Comparison of ENCODE assay signal across 8 mouse cellular contexts in genomic region chr19:5567534-5568469, GRCm38 (mm10). TPM values are rescaled to one million over a fixed set of nuclear protein-coding genes. Genes with fewer than 3 reads are reported as not detected.
DNase-seq lines count a peak whose midpoint lies in the region; ATAC-seq lines count a peak whose summit lies in the region.

TSS of gene Ap5b1 (plus strand) at chr19:5568025.

- peak within 1 kb of the TSS; percentile 95 for H3K4me2 ChIP-seq in hindbrain, embryonic 16.5 days (ENCODE audit: low read length)

- ATAC-seq in hindbrain, embryonic 16.5 days, result peak; percentile 92

- DNase-seq in T-cell, adult 2 months (ENCODE audit: low spot score), result peak; percentile 85
- DNase-seq in cerebellum, postnatal 36 days, result peak; percentile 91 to 93
- peak; percentile 90 for DNase-seq in gastrocnemius, adult 18-20 months (ENCODE audit: low spot score)
- DNase-seq in left cerebral cortex, adult 18-20 months (ENCODE audit: low spot score in 2 of 2), result peak; percentile 84 to 87
- peak; percentile 87 for DNase-seq in right cerebral cortex, adult 18-20 months
- peak; percentile 54 for DNase-seq in urinary bladder, postnatal 10 days (ENCODE audit: low spot score)

- WGBS in hindbrain, embryonic 16.5 days, result under 1% methylated on average over 90 of the region's 102 CpGs
- WGBS in macrophage (ENCODE audit: missing documents), result under 1% methylated on average over 80 of the region's 102 CpGs

- no peaks in the 10 kb centered on the region for H3K9me3 ChIP-seq in hindbrain, embryonic 16.5 days (ENCODE audit: control insufficient read depth, low read length)

- H3K27me3 ChIP-seq in hindbrain, embryonic 16.5 days (replicated peaks; ENCODE audit: control insufficient read depth, insufficient read depth, low read length), result peaks cover 15% of the 10 kb centered on the region

- H3K27ac ChIP-seq in hindbrain, embryonic 16.5 days (ENCODE audit: low read depth, low read length), result peak within 1 kb of the TSS; percentile 82
- peak within 1 kb of the TSS; percentile 98 for H3K27ac ChIP-seq in macrophage

- H3K36me3 ChIP-seq in hindbrain, embryonic 16.5 days (ENCODE audit: control insufficient read depth, insufficient read depth, low read length), result peaks cover 3% of the 10 kb centered on the region; the same call in 1 of the 2 replicates
- H3K36me3 ChIP-seq in macrophage (ENCODE audit: inconsistent target), result peaks cover 4% of the 10 kb centered on the region

- H3K79me2 ChIP-seq in macrophage (ENCODE audit: inconsistent target), result peaks cover 32% of the 10 kb centered on the region

- peak within 1 kb of the TSS; percentile 55 for H3K4me3 ChIP-seq in hindbrain, embryonic 16.5 days (ENCODE audit: low read length)
- H3K4me3 ChIP-seq in macrophage (ENCODE audit: inconsistent target), result peak within 1 kb of the TSS; percentile 64

- peak within 1 kb of the TSS; percentile 75 for H3K9ac ChIP-seq in hindbrain, embryonic 16.5 days (ENCODE audit: low read depth, low read length)

- peaks cover 14% of the 10 kb centered on the region for H3K4me1 ChIP-seq in hindbrain, embryonic 16.5 days (ENCODE audit: control insufficient read depth, insufficient read depth, low read depth, low read length)

RNA-seq across cellular contexts. Expression of gene Ap5b1, which starts in this region (rescaled TPM):
- 1 to 10 TPM; 1.7 to 2.5 TPM for total RNA-seq in gastrocnemius, adult 18-20 months (2021)
- 3.4 and 3.5 TPM in 2 replicates for polyA plus RNA-seq in hindbrain, embryonic 16.5 days (2015; fragmentation: Nextera tagmentation; extraction: Ambion mirVana)
- 1 to 10 TPM; 5.7 to 6.1 TPM for total RNA-seq in left cerebral cortex, adult 18-20 months (2021)
- 10 to 100 TPM; 11.3 to 63.3 (median 33.4) TPM for total RNA-seq in macrophage (2018; cell fraction: chromatin; rRNA removed)
- 10 to 100 TPM; 10.2 to 35.7 (median 25.0) TPM for total RNA-seq in macrophage (2018; cell fraction: cytosol; rRNA removed)
- 10 to 100 TPM; 12.6 to 54.8 (median 31.7) TPM for total RNA-seq in macrophage (2018; cell fraction: nucleus; rRNA removed)
- 10.0 to 20.3 TPM (median 16.8 TPM) in 3 replicates for polyA plus RNA-seq in macrophage (2018)

Comparison
In these comparisons a context has a peak if more than half of its experiments do, and no peak if none do; other contexts are left out.
1. Peak in every context shown above with its lines: DNase-seq, ATAC-seq, H3K4me3 ChIP-seq and H3K27ac ChIP-seq.